Mouse (Mus musculus): ENCODE measurements around the gene Jag2. TPM values are rescaled to one million over a fixed set of nuclear protein-coding genes. Genes with fewer than 3 reads are reported as not detected.

Jag2 gene
- polyA plus RNA-seq, 1 experiment from 2014 or later = 0.64 TPM

- Histone ChIP-seq H3K27me3 (replicated peaks) (peaks cover 47% of the 10 kb centered on the region), H3K9me3 (replicated peaks) (no peaks in the 10 kb centered on the region), H3K4me3 (no peak overlapping the region), H3K4me1 (peaks cover 36% of the 10 kb centered on the region), H3K27ac (no peak overlapping the region), H3K36me3 (no peaks in the 10 kb centered on the region), H3K4me2 (no peak overlapping the region), H3K9ac (no peak overlapping the region)
- no peak for ATAC-seq
- WGBS (ENCODE audit: insufficient replicate concordance) = 23% methylated on average over 3 of the region's 3 CpGs
These were observed 23.5 kb upstream of the Jag2 start for GRCm38 (mm10) chr12:112952926-112953565.

GRCm38 (mm10) chr12:112952433-112952832 lies 22.9 kb upstream of the Jag2 start:
- Histone ChIP-seq H3K36me3 (no peaks in the 10 kb centered on the region), H3K4me3 (no peak overlapping the region), H3K27me3 (replicated peaks) (peaks cover 53% of the 10 kb centered on the region), H3K9ac (no peak overlapping the region), H3K4me2 (no peak overlapping the region), H3K4me1 (peaks cover 36% of the 10 kb centered on the region), H3K9me3 (replicated peaks) (no peaks in the 10 kb centered on the region), H3K27ac (no peak overlapping the region)
- no peak for ATAC-seq
- 20% methylated on average over 8 of the region's 8 CpGs for WGBS (ENCODE audit: insufficient replicate concordance)

- H3K4me1 ChIP-seq = peaks cover 36% of the 10 kb centered on the region
- H3K9ac ChIP-seq = no peak overlapping the region
- WGBS (ENCODE audit: insufficient replicate concordance) = 15% methylated on average over 7 of the region's 7 CpGs
- 0 out of 2 replicates have a peak overlapping the region, but pooled peaks have one; percentile 94 for H3K4me2 ChIP-seq
- H3K4me3 ChIP-seq = no peak overlapping the region; the same call in 1 of the 2 replicates
- no peak for ATAC-seq
- no peaks in the 10 kb centered on the region for H3K36me3 ChIP-seq
- H3K27me3 ChIP-seq (replicated peaks) = peaks cover 61% of the 10 kb centered on the region
- H3K9me3 ChIP-seq (replicated peaks) = no peaks in the 10 kb centered on the region
- H3K27ac ChIP-seq = no peak overlapping the region
These were observed 21.7 kb upstream of the Jag2 start for GRCm38 (mm10) chr12:112951150-112951842.

- peak overlapping the region; percentile 60 for H3K4me3 ChIP-seq
- no peak for ATAC-seq
- WGBS (ENCODE audit: insufficient replicate concordance) = 6% methylated on average over 6 of the region's 6 CpGs
- peaks cover 63% of the 10 kb centered on the region for H3K27me3 ChIP-seq (replicated peaks)
- no peaks in the 10 kb centered on the region for H3K9me3 ChIP-seq (replicated peaks)
- no peaks in the 10 kb centered on the region for H3K36me3 ChIP-seq
- no peak overlapping the region for H3K9ac ChIP-seq
- peaks cover 34% of the 10 kb centered on the region for H3K4me1 ChIP-seq
- peak overlapping the region; percentile 94 for H3K4me2 ChIP-seq
- H3K27ac ChIP-seq = no peak overlapping the region
These were observed 21.2 kb upstream of the Jag2 start for GRCm38 (mm10) chr12:112950761-112951129.

- peak; percentile 78 for ATAC-seq
- H3K36me3 ChIP-seq = no peaks in the 10 kb centered on the region
- H3K27ac ChIP-seq = peak overlapping the region; percentile 37; the same call in 1 of the 2 replicates
- WGBS (ENCODE audit: insufficient replicate concordance) = under 1% methylated on average over 58 of the region's 58 CpGs
- peaks cover 33% of the 10 kb centered on the region for H3K4me1 ChIP-seq
- H3K9ac ChIP-seq = peak overlapping the region; percentile 59
- H3K4me3 ChIP-seq = peak overlapping the region; percentile 60
- peak overlapping the region; percentile 94 for H3K4me2 ChIP-seq
- H3K27me3 ChIP-seq (replicated peaks) = peaks cover 67% of the 10 kb centered on the region
- no peaks in the 10 kb centered on the region for H3K9me3 ChIP-seq (replicated peaks)
These were observed 20.6 kb upstream of the Jag2 start for GRCm38 (mm10) chr12:112950040-112950760.

GRCm38 (mm10) chr12:112947307-112947706 lies 17.7 kb upstream of the Jag2 start:
- Histone ChIP-seq H3K9ac (no peak overlapping the region), H3K4me2 (no peak overlapping the region), H3K4me1 (peaks cover 28% of the 10 kb centered on the region), H3K4me3 (no peak overlapping the region), H3K36me3 (no peaks in the 10 kb centered on the region), H3K27ac (no peak overlapping the region), H3K9me3 (replicated peaks) (no peaks in the 10 kb centered on the region), H3K27me3 (replicated peaks) (peaks cover 69% of the 10 kb centered on the region)
- 24% methylated on average over 4 of the region's 4 CpGs for WGBS (ENCODE audit: insufficient replicate concordance)
- no peak for ATAC-seq

GRCm38 (mm10) chr12:112943669-112944068 lies 14.1 kb upstream of the Jag2 start:
- H3K9me3 ChIP-seq (replicated peaks) = no peaks in the 10 kb centered on the region
- no peak for ATAC-seq
- peaks cover 17% of the 10 kb centered on the region for H3K4me1 ChIP-seq

GRCm38 (mm10) chr12:112941776-112942713 lies 12.5 kb upstream of the Jag2 start, which contains the start of gene Nudt14:
Gene Nudt14, minus strand, starts transcription at chr12:112942124.
- Histone ChIP-seq H3K36me3 (no peaks in the 10 kb centered on the region), H3K9ac (peak within 1 kb of the TSS; percentile 69), H3K4me1 (peaks cover 17% of the 10 kb centered on the region), H3K4me3 (peak within 1 kb of the TSS; percentile 71), H3K9me3 (replicated peaks) (no peaks in the 10 kb centered on the region), H3K27ac (peak within 1 kb of the TSS; percentile 66), H3K4me2 (peak within 1 kb of the TSS; percentile 79), H3K27me3 (replicated peaks) (peaks cover 24% of the 10 kb centered on the region)
- peak; percentile 86 for ATAC-seq
- 2% methylated on average over 58 of the region's 58 CpGs for WGBS (ENCODE audit: insufficient replicate concordance)

More at GRCm38 (mm10) chr12:112943669-112944068, 14.1 kb upstream of the Jag2 start:
- Histone ChIP-seq H3K4me3 (no peak overlapping the region), H3K27me3 (replicated peaks) (peaks cover 40% of the 10 kb centered on the region), H3K36me3 (no peaks in the 10 kb centered on the region), H3K9ac (no peak overlapping the region), H3K27ac (no peak overlapping the region), H3K4me2 (no peak overlapping the region)
- 70% methylated on average over 2 of the region's 2 CpGs for WGBS (ENCODE audit: insufficient replicate concordance)

GRCm38 (mm10) chr12:112941156-112941775 lies 11.7 kb upstream of the Jag2 start:
- peaks cover 17% of the 10 kb centered on the region for H3K4me1 ChIP-seq
- 38% methylated on average over 10 of the region's 10 CpGs for WGBS (ENCODE audit: insufficient replicate concordance)
- peak overlapping the region; percentile 69 for H3K9ac ChIP-seq
- H3K27ac ChIP-seq = no peak overlapping the region
- H3K4me2 ChIP-seq = peak overlapping the region; percentile 79
- H3K4me3 ChIP-seq = peak overlapping the region; percentile 71
- no peak; the same call in 1 of the 2 replicates for ATAC-seq
- H3K36me3 ChIP-seq = no peaks in the 10 kb centered on the region
- peaks cover 20% of the 10 kb centered on the region for H3K27me3 ChIP-seq (replicated peaks)
- no peaks in the 10 kb centered on the region for H3K9me3 ChIP-seq (replicated peaks)

- no peak overlapping the region for H3K27ac ChIP-seq
- 68% methylated on average over 9 of the region's 9 CpGs for WGBS (ENCODE audit: insufficient replicate concordance)
- H3K4me1 ChIP-seq = peaks cover 17% of the 10 kb centered on the region
- no peak overlapping the region for H3K4me2 ChIP-seq
- no peaks in the 10 kb centered on the region for H3K9me3 ChIP-seq (replicated peaks)
- H3K4me3 ChIP-seq = no peak overlapping the region
- no peaks in the 10 kb centered on the region for H3K36me3 ChIP-seq
- peaks cover 18% of the 10 kb centered on the region for H3K27me3 ChIP-seq (replicated peaks)
- no peak overlapping the region for H3K9ac ChIP-seq
- no peak for ATAC-seq
These were observed 11.1 kb upstream of the Jag2 start for GRCm38 (mm10) chr12:112940710-112941109.

GRCm38 (mm10) chr12:112940238-112940637 lies 10.7 kb upstream of the Jag2 start:
- WGBS (ENCODE audit: insufficient replicate concordance) = 71% methylated on average over 4 of the region's 4 CpGs
- H3K4me3 ChIP-seq = no peak overlapping the region
- peaks cover 14% of the 10 kb centered on the region for H3K27me3 ChIP-seq (replicated peaks)
- H3K9me3 ChIP-seq (replicated peaks) = no peaks in the 10 kb centered on the region
- H3K36me3 ChIP-seq = no peaks in the 10 kb centered on the region
- H3K4me2 ChIP-seq = no peak overlapping the region
- peaks cover 17% of the 10 kb centered on the region for H3K4me1 ChIP-seq
- H3K27ac ChIP-seq = no peak overlapping the region
- ATAC-seq = no peak
- H3K9ac ChIP-seq = no peak overlapping the region
